Mouse (Mus musculus) midbrain, embryonic 11.5 days (tissue): ENCODE results near the gene Gm572. TPM values are rescaled to one million over a fixed set of nuclear protein-coding genes. Genes with fewer than 3 reads are reported as not detected.

ENCODE experiments used
- ATAC-seq: fragments of 200-750 bp; cut with Nextera tagmentation; 2 replicates; pipeline ENCODE4 v1.8.0; 2017; ENCODE audit warnings: moderate TSS enrichment, moderate library complexity; ENCODE audit not compliant: low FRiP score
- DNase-seq: peaks from one replicate; pipeline ENCODE4 v3.0.0; 2015; ENCODE audit warnings: low spot score; ENCODE audit errors: missing footprints
- H3K27ac ChIP-seq: fragments of 300-500 bp; sonication (generic); 2 replicates; pipeline ENCODE4 v1.5.1; 2014; ENCODE audit warnings: low read depth, low read length
- H3K27me3 ChIP-seq: fragments of 300-500 bp; sonication (generic); 2 replicates; pipeline ENCODE4 v1.6.1; 2014; ENCODE audit warnings: mild to moderate bottlenecking, low read length, moderate library complexity, mixed read lengths; ENCODE audit not compliant: control insufficient read depth, insufficient read depth
- H3K36me3 ChIP-seq: fragments of 300-500 bp; sonication (generic); 2 replicates; pipeline ENCODE4 v1.6.1; 2014; ENCODE audit warnings: mild to moderate bottlenecking, low read length, moderate library complexity, mixed read lengths; ENCODE audit not compliant: control insufficient read depth, insufficient read depth
- H3K4me1 ChIP-seq: fragments of 300-500 bp; sonication (generic); 2 replicates; pipeline ENCODE4 v1.6.1; 2014; ENCODE audit warnings: low read length; ENCODE audit not compliant: control insufficient read depth, insufficient read depth
- H3K4me2 ChIP-seq: fragments of 300-500 bp; sonication (generic); 2 replicates; pipeline ENCODE4 v1.6.1; 2014; ENCODE audit warnings: mild to moderate bottlenecking, moderate library complexity
- H3K4me3 ChIP-seq: fragments of 300-500 bp; sonication (generic); 2 replicates; pipeline ENCODE4 v1.5.1; 2014; ENCODE audit warnings: low read depth, low read length
- H3K9ac ChIP-seq: fragments of 300-500 bp; sonication (generic); 2 replicates; pipeline ENCODE4 v1.6.1; 2014; ENCODE audit warnings: low read length
- H3K9me3 ChIP-seq: fragments of 300-500 bp; sonication (generic); 2 replicates; pipeline ENCODE4 v1.6.1; 2016; ENCODE audit warnings: low read length; ENCODE audit not compliant: control insufficient read depth
- WGBS: fragments of 180-500 bp; shearing (Covaris S2); extraction: QIAGEN DNeasy Blood & Tissue Kit; methylation state at CpG from one replicate; pipeline ENCODE4 v1.1.7; 2014; 5-methylcytosine and 5-hydroxymethylcytosine counted together
- polyA plus RNA-seq: library from polyadenylated mRNA; unstranded; fragments of >200 nt; fragmentation: Nextera tagmentation; extraction: Ambion mirVana; gene quantifications from 2 replicates; pipeline ENCODE4 v1.2.1, GENCODE M21; 2014

The Gm572 gene
- polyA plus RNA-seq, 1 experiment from 2014 or later: not detected

DNA sequence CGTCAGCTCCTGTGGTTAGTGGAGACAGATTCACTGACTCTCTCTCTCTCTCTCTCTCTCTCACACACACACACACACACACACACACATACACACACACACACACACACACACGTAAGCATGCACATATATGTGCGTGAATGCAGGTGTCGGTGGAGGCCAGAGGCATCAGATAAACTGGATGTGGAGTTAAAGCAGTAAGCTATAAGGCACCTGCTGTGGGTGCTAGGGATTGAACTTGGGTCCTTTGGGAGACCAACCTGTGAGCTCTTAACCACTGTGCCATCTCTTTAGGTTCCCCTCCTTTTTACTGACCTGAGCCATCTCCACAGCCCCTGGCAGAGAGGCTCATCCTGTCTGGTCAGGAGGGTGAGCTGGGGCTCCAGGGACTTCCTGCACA lies 39.8 kb downstream of the Gm572 start:
- H3K4me3 ChIP-seq: no peak overlapping the region
- no peak for ATAC-seq
- H3K27me3 ChIP-seq: no peaks in the 10 kb centered on the region; the same call in 1 of the 2 replicates
- 96% methylated on average over 4 of the region's 4 CpGs for WGBS
- H3K9me3 ChIP-seq: no peaks in the 10 kb centered on the region
- H3K36me3 ChIP-seq: no peaks in the 10 kb centered on the region
- no peak overlapping the region for H3K9ac ChIP-seq
- no peak overlapping the region for H3K27ac ChIP-seq
- H3K4me2 ChIP-seq: no peak overlapping the region
- DNase-seq: no peak
- peaks cover 4% of the 10 kb centered on the region; the same call in 1 of the 2 replicates for H3K4me1 ChIP-seq

- no peak for ATAC-seq
- Histone ChIP-seq H3K27me3 (no peaks in the 10 kb centered on the region; the same call in 1 of the 2 replicates), H3K9me3 (no peaks in the 10 kb centered on the region), H3K4me2 (no peak overlapping the region), H3K4me3 (no peak overlapping the region), H3K9ac (no peak overlapping the region), H3K27ac (no peak overlapping the region), H3K36me3 (no peaks in the 10 kb centered on the region), H3K4me1 (peaks cover 4% of the 10 kb centered on the region; the same call in 1 of the 2 replicates)
- 74% methylated on average over 13 of the region's 13 CpGs for WGBS
- no peak for DNase-seq
These were observed 40.4 kb downstream of the Gm572 start for GRCm38 (mm10) chr4:148683539-148683938.

- H3K4me2 ChIP-seq: no peak overlapping the region
- no peaks in the 10 kb centered on the region; the same call in 1 of the 2 replicates for H3K27me3 ChIP-seq
- no peak overlapping the region for H3K27ac ChIP-seq
- H3K36me3 ChIP-seq: no peaks in the 10 kb centered on the region
- peak overlapping the region; percentile 36 for H3K9ac ChIP-seq
- no peak for DNase-seq
- peaks cover 4% of the 10 kb centered on the region; the same call in 1 of the 2 replicates for H3K4me1 ChIP-seq
- ATAC-seq: peak; percentile 31; the same call in 1 of the 2 replicates
- no peaks in the 10 kb centered on the region for H3K9me3 ChIP-seq
- H3K4me3 ChIP-seq: no peak overlapping the region
- 30% methylated on average over 14 of the region's 14 CpGs for WGBS
These were observed 43.4 kb downstream of the Gm572 start for GRCm38 (mm10) chr4:148686491-148686941.

DNA sequence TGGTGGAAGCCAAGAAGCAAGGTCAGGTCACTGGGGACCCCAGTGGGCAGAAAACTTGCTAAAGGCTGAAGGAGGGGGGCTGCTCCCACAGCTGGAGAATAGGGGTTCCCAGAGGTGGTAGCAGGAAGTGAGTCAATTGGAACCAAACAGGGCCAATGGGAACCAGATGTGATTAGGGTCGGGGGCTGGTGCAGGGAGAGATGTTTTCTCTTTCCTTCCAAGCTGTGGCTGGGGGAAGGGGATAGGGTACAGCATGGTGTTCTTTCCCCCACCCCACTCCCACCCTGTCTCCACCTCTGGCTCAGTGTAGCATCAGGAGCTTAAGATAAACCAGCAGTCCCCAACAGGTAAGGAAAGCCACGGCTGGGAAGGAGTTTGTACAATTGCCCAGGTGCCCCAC lies 45.0 kb downstream of the Gm572 start:
- H3K9ac ChIP-seq: no peak overlapping the region
- no peak for DNase-seq
- H3K4me1 ChIP-seq: peaks cover 4% of the 10 kb centered on the region; the same call in 1 of the 2 replicates
- no peak overlapping the region for H3K4me3 ChIP-seq
- no peaks in the 10 kb centered on the region for H3K36me3 ChIP-seq
- no peaks in the 10 kb centered on the region; the same call in 1 of the 2 replicates for H3K27me3 ChIP-seq
- no peak overlapping the region for H3K4me2 ChIP-seq
- ATAC-seq: no peak
- no peak overlapping the region for H3K27ac ChIP-seq
- WGBS: 79% methylated on average over 2 of the region's 2 CpGs
- no peaks in the 10 kb centered on the region for H3K9me3 ChIP-seq

DNA sequence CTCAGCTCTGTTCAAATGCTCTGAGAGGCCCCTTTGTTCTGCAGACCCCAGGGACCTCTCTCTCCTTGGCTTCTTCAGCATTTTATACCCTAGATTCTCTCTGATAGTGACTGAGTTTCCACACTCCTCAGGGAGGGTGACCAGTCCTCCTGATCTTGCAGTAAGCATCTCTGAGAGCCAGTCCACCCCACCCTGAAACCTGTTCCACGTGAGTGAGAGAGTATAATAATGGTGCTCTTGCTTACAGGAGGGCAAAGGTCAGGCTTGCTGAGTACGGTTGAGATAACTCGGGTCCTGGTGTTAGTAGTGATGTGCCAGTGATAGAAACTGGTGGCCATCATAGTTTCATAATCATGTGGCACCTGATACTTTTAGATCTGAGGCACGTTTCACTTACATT lies 48.1 kb downstream of the Gm572 start:
- no peak for ATAC-seq
- WGBS: 75% methylated on average over 4 of the region's 4 CpGs

GRCm38 (mm10) chr4:148693417-148693959 lies 50.4 kb downstream of the Gm572 start:
- no peak overlapping the region for H3K4me2 ChIP-seq
- no peaks in the 10 kb centered on the region for H3K36me3 ChIP-seq
- no peak for DNase-seq
- ATAC-seq: no peak
- H3K27me3 ChIP-seq: no peaks in the 10 kb centered on the region
- no peaks in the 10 kb centered on the region for H3K9me3 ChIP-seq
- 96% methylated on average over 7 of the region's 7 CpGs for WGBS
- no peak overlapping the region for H3K27ac ChIP-seq
- H3K4me1 ChIP-seq: no peaks in the 10 kb centered on the region
- no peak overlapping the region for H3K4me3 ChIP-seq
- H3K9ac ChIP-seq: no peak overlapping the region

More for the DNA sequence above, 48.1 kb downstream of the Gm572 start:
- Histone ChIP-seq H3K4me3 (no peak overlapping the region), H3K27ac (no peak overlapping the region), H3K9me3 (no peaks in the 10 kb centered on the region), H3K9ac (no peak overlapping the region), H3K4me1 (peaks cover 4% of the 10 kb centered on the region; the same call in 1 of the 2 replicates), H3K4me2 (no peak overlapping the region), H3K27me3 (no peaks in the 10 kb centered on the region; the same call in 1 of the 2 replicates), H3K36me3 (no peaks in the 10 kb centered on the region)
- no peak for DNase-seq

GRCm38 (mm10) chr4:148704756-148705155 lies 61.6 kb downstream of the Gm572 start:
- Histone ChIP-seq H3K27me3 (no peaks in the 10 kb centered on the region), H3K36me3 (no peaks in the 10 kb centered on the region), H3K9ac (no peak overlapping the region), H3K4me1 (peaks cover 10% of the 10 kb centered on the region), H3K9me3 (no peaks in the 10 kb centered on the region), H3K4me2 (no peak overlapping the region), H3K27ac (no peak overlapping the region), H3K4me3 (no peak overlapping the region)
- ATAC-seq (peak; percentile 62), DNase-seq (no peak)
- 42% methylated on average over 3 of the region's 3 CpGs for WGBS

GRCm38 (mm10) chr4:148708836-148709235 lies 65.7 kb downstream of the Gm572 start:
- no peak overlapping the region for H3K9ac ChIP-seq
- 0 out of 2 replicates have a peak overlapping the region, but pooled peaks have one; percentile 6 for H3K27ac ChIP-seq
- no peaks in the 10 kb centered on the region for H3K9me3 ChIP-seq
- ATAC-seq (no peak), DNase-seq (no peak)
- H3K27me3 ChIP-seq: no peaks in the 10 kb centered on the region; the same call in 1 of the 2 replicates
- peaks cover 21% of the 10 kb centered on the region for H3K4me1 ChIP-seq
- H3K36me3 ChIP-seq: no peaks in the 10 kb centered on the region
- H3K4me3 ChIP-seq: no peak overlapping the region
- H3K4me2 ChIP-seq: no peak overlapping the region
- 33% methylated on average over 11 of the region's 11 CpGs for WGBS

DNA sequence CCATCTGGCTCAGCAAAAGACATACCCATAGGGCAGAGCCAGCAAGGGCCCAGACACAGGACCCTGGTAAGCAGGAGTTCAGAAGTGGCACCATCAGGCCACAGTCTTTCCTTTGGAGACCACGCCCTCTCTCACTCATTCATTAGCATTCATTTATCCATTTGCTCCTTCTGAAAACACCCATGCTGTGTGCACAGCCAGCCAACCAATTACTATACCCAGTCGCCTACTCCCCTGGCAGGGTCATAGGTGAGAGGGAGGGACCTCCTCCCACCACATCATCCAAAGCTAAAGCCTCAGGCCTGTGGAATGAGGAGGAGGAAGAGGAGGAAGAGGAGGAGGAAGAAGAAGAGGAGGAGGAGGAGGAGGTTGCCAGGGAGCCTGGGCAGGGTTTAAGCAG lies 67.3 kb downstream of the Gm572 start:
- Histone ChIP-seq H3K27me3 (no peaks in the 10 kb centered on the region; the same call in 1 of the 2 replicates), H3K4me3 (no peak overlapping the region)

More for the DNA sequence above, 67.3 kb downstream of the Gm572 start:
- Histone ChIP-seq H3K4me2 (no peak overlapping the region), H3K4me1 (peaks cover 21% of the 10 kb centered on the region), H3K9me3 (no peaks in the 10 kb centered on the region), H3K27ac (no peak overlapping the region), H3K9ac (no peak overlapping the region), H3K36me3 (no peaks in the 10 kb centered on the region)
- no peak for DNase-seq
- WGBS: 48% methylated on average over 2 of the region's 2 CpGs
- no peak for ATAC-seq
